Mouse (Mus musculus) lung, postnatal 14 days (tissue): ENCODE results near the gene Hacd3.
"Not testable (repeated sequence)": the region's sequence is repeated elsewhere in the genome, so short reads cannot be mapped to it uniquely, and the experiment has no call there.

Experiments
- DNase-seq: peaks from one replicate; pipeline ENCODE4 v3.0.0; 2021

The Hacd3 gene

GRCm38 (mm10) chr9:65016241-65016977 lies 5.1 kb downstream of the Hacd3 start:
- no peak for DNase-seq

DNA sequence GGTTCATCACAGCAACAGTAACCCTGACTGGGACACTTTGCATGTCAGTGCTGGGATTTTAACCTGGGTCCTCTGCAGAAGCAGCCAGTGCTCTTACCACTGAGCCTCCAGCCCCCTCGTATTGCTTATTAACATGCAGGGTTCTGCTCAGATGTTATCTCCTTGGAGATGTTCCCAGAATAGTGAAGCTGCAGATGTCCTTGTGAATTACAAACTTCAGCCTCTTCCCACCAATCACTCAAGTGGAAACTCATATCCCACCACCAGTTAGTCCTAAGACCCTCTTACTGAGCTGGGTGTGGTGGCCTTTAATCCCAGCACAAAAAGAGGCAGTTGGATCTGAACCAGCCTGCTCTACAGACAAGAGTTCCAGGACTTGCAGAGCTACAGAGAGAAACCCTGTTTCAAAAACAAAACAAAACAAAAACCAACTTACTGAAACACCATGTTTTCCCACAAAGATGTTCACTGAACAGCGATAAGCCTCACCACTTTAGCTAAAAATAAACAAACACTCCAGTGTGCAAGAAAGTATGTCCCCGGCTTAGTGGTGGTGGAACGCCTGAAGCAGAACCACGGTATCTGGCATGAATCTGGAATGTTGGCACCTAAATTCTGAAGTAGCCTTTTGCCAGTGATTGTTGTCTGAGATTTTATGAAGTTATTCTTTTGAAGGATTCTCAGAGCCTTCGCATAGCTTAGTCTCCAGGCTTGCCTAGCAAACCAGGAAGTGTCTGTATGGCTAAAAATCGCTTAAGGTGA lies 5.9 kb downstream of the Hacd3 start:
- DNase-seq, result no peak

DNA sequence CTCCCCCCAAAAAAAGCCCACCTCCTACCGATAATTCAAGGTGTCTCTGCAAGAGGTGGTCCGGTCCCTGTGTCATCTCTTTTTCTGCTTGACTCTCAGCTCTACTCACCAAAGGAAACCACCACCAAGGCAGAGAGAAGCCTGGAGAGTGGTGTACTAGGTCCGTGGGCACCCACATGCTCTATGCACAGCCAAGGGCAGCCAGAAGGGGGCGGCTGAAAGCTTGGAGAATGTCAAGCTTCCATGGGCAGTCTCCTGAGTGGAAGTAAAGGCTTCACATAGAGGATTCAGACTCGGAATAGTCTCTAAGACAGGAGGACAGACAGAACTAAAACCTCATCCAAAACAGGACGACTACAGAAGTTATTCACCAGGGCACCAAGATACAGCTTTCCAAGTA lies 10.2 kb downstream of the Hacd3 start:
- DNase-seq, result peak; percentile 66

DNA sequence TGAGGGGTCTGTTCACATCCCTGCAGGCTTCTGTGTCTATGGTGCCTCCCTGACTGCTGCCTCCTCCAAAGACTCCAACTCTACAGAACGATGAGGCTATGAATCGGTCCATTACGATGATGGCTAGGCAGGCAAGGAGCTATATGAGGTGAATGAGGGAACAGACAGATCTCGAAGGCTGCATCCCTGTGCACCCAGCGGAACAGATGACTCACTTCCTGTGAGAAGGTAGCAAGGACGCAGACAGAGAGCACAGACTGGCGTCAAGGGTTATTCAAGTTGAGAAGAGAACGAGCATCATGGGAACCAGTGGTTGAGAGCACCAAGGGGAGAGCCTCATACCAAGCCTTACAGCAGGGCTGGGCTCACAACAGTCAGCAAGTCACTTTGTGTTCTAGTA lies 10.9 kb downstream of the Hacd3 start:
- DNase-seq, result no peak

- no peak for DNase-seq
These were observed 15.8 kb downstream of the Hacd3 start for GRCm38 (mm10) chr9:65005737-65006136.

DNA sequence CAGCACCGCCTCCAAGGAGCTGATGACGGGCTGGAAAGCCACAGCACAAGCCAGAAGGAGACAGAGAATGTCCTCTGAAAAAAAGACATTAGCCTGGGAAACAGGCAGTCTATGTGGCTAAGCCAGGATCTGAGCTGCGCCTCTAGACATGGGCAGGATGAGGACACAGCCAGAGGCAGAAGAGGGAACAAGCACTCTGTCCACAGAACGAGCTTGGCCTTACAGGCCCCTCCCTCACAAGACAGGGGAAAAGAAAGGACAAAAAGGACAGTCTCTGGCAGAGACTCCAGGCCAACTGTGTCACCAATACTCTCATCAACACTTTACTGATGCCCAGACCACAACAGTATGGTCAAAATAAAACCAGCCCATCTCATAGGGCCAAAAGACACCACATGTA lies 20.0 kb downstream of the Hacd3 start:
- DNase-seq, result no peak

- DNase-seq, result not testable (repeated sequence)
These were observed 26.0 kb downstream of the Hacd3 start for GRCm38 (mm10) chr9:64995464-64995863.

DNA sequence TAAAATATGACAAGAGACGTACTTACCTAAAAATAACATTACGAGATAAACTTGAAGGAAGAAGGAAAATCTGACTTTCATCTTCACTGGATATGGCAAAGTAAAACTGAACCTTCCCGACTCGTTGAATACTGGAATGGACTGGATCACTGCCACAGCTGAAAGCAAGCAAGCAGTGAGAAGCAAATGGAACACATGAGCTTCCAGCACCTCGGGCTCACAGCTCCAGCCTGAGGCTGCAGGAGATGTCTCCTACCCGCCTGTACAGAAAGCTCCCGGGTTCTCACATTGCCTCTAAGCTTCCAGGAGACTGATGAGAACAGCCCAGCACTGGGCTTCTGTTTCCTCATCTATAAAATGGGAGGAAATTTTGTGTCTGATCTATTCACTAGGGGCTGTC lies 31.2 kb downstream of the Hacd3 start:
- no peak for DNase-seq

DNA sequence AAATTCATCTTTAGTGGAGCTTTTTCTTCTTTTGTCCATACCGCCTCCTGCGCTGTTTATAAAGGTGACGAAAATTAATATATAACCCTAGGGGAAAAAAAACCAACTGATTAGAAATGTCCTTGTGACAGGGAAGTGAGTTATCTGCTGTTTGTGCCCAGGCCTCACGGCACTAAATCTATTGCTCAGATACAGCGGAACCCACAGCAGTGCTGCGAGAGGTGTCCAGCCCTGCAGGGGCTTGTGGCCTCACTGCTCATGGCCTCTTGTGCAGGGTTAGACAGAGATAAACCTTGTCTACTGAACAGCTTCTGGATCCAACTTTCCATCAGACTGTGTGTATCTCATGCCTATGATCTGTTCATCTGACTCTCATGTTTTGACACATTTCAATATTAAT lies 33.0 kb downstream of the Hacd3 start:
- DNase-seq, result no peak

- no peak for DNase-seq
These were observed 33.8 kb downstream of the Hacd3 start for GRCm38 (mm10) chr9:64987651-64988050.

GRCm38 (mm10) chr9:64985807-64986206 lies 35.7 kb downstream of the Hacd3 start:
- DNase-seq, result no peak

DNA sequence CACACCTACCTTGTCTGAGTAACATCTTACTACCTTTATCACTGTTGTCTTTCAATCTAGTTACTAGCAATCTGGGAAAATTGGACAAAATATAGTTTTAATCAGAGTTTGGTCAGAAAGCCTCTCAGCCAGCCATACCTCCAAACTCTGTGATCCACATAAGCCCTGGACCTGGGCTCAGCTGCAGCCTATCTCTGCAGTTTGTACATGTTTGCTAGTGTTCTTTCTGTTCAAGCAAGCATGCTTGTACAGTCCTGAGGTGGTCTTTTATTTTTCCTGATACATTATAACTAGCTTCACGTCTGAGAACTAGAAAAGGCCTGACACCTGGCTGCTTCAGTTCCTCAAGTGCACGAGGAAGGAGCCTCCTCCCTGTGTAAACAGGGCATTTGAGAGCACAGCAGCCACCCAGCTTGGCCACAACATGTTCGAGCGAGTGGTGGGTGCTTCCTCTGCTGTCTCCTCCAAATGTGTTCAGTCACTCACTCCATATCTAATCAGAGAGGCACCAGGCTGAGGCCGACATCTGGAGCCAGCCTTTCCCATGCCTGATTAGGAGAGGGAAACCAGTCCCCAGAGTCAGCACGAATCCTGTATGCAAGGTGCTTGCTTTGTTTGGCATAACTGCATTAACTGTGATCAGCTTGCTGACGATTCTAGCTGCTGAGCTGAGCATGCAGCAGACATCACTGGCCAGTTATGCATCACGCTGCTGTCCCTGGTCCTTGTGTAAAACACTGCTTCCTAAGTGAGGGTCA lies 36.3 kb downstream of the Hacd3 start:
- no peak for DNase-seq

DNA sequence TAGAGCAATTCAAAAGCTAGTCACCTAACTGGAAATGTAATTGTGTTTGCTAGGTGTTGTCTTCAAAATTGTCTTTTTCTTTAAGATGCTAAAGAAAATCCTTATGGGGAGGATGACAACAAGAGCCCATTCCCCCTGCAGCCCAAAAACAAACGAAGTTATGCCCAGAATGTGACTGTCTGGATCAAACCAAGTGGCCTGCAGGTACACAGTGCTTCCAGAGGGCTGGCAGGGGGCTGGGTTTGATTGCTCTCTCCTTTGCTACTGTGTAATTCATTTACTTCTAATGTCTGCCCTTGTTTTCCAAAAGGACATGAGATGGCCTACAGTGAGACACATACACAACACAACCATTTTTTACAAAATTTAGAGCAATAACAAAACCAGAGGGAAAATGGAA lies 39.6 kb downstream of the Hacd3 start:
- no peak for DNase-seq

DNA sequence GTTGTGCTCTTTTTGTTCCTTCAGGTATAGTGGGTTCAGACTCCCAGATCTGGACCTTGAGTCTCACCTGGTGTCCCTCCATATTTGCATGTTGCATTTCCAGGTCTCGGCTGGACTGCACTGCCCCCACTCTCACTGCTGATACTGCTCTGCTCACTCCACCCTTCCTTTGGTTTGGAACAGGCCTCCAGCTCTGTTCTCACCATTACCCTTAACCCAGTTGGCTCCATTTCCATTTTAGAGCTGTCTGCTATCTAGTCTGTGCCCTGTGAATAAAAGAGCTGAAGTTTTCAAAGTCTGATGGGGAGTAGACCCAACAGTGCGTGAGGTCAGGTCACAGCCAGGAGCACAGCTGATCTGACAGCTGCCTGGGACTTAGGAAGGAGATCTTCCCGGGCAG lies 40.9 kb downstream of the Hacd3 start:
- no peak for DNase-seq

DNA sequence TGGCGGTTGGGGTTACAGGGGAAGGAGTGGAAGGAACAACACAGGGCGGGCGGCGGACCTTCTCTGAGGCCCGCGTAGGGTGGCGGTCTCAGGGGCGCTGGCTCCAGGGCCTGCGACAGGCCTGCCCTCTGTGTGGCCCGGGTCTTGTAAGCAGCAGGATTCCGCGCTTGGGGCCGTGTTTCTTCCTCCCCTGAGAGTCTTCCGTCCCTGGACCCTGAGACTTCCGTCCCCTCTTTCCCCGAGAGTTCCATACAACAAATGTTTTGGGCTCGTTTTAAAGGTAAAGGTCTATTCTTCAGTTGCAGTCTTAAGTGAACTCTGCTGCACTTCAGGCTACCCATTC lies 60.5 kb downstream of the Hacd3 start:
- no peak for DNase-seq

DNA sequence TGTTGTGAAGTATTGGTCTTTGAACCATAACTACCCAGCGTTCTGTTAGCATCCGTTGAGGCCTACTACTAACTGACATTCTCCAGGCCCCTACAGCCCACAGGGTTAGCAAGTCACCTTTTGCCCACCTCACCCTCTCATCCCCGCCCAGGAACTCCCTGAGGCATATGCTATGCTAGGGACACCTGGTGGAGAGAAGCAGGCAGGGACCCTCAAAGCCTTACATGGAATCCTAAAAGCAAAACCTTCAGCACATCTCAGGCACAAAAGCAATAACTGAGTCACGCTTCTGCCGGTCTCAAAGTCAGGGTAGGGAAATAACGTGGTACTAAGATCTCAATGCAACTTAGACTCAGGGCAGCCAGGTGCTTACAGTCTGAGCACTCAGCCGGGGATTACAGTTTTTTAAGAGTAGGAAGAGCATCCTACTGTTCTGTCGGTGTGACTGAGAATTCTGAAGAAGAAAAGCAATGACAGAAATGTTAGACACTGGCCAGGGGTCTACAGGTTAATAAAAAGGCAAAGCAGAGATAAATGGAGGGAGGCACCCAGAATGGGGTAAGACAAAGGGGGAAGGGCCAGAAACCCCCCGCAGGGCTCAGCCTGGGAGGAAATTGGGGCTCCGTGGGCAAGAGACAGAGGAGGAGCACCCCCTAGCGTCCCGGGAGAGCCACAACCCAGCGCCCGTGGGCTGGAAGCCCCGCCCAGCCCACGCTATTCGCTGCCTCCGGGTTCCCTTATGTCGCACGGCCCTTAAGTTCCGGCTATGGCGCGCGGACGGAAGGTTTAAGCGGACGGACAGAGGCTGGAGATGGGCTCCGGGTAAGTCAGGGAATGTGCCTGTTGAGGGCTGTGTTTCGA lies 61.1 kb downstream of the Hacd3 start, which contains the start of gene Ints14:
Gene Ints14 (plus strand): TSS at position 789 of the 861 bp plus-strand sequence.
- peak; percentile 98 for DNase-seq

DNA sequence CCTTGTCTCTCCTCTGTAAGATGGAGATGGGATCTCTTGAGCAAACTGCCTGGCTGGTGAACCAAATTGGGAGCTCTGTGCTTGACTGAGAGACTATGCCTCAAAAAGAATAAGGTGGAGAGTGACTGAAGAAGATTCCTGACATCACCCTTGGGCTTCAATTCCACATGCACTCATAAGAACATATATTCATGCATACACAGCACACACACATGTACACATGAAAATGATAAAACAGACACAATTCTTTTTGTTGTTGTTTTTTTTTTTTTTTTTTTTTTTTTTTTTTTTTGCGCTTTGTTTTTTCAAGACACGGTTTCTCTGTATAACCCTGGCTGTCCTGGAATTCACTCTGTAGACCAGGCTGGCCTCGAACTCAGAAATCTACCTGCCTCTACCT lies 64.2 kb downstream of the Hacd3 start:
- no peak for DNase-seq

DNA sequence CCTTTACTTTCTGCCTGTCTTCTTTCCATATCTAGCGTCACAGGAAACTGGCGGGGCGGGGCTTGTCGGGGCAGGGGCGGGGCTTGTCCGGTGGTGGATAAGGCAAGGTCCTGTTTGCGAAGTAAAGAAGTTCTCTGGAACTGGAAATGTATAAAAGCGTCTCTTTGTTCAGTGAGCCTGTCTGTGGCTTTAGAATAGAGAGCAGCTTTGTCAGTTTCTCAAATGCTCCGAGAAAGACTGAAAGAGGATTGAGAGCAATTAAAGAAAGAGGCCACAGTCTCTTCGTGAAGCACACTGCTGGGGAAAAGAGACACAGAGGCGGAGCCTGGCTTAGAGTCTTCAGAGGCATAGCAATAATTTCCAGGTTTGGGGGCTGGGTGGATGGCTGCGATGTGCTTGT lies 65.2 kb downstream of the Hacd3 start:
- peak; percentile 42 for DNase-seq

DNA sequence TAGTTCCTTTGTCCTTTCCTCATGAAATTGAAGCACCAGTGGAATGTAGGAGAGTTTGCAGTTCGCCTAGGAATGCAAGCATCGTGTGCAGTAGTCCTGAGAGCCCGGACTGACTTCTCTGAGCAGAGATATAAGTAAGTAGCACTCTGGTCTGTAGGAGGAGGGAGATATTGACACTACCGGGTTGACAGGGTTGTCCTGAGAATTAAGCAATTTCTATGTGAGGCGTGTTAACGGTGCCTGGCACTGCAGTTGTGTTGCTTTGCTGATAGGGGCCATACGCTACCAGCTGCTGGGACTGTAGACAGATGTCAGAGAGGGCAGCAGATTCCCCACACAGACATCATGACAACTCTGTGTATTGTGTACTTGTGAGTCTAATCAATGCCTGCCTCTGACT lies 68.3 kb downstream of the Hacd3 start:
- DNase-seq, result no peak

GRCm38 (mm10) chr9:64952055-64952454 lies 69.4 kb downstream of the Hacd3 start:
- DNase-seq, result no peak

GRCm38 (mm10) chr9:64951161-64951657 lies 70.3 kb downstream of the Hacd3 start, which contains the start of gene Slc24a1:
Gene Slc24a1, minus strand, starts transcription at chr9:64951607.
- no peak for DNase-seq

GRCm38 (mm10) chr9:64947483-64948095 lies 73.9 kb downstream of the Hacd3 start:
- no peak for DNase-seq
